Mouse (Mus musculus) stomach, postnatal 0 days (tissue): ENCODE results near the gene Dync2li1.

Experiments
- CTCF ChIP-seq: IDR thresholded peaks from 2 replicates; pipeline ENCODE4 v1.5.1; 2016; ENCODE audit warnings: antibody characterized with exemption, low read depth, mild to moderate bottlenecking, moderate library complexity
- EP300 ChIP-seq: optimal IDR thresholded peaks from 2 replicates; pipeline ENCODE3; 2016; ENCODE audit warnings: antibody characterized with exemption

- TF ChIP-seq EP300 = no peak
- no peak for TF ChIP-seq CTCF
Measured at GRCm38 (mm10) chr17:84621209-84621608, 5.1 kb upstream of the Dync2li1 start.
